Mouse (Mus musculus) erythroid progenitor cell, adult 5-6 weeks (primary cell): ENCODE measurements around the gene H2-M2. TPM values are rescaled to one million over a fixed set of nuclear protein-coding genes. Genes with fewer than 3 reads are reported as not detected.
"Not testable (repeated sequence)": the region's sequence is repeated elsewhere in the genome, so short reads cannot be mapped to it uniquely, and the experiment has no call there.

ENCODE experiments used
- ATAC-seq: replicated peaks from 2 replicates; pipeline ENCODE4 v1.8.0; 2016; ENCODE audit warnings: moderate number of reproducible peaks, mild to moderate bottlenecking, moderate TSS enrichment, inconsistent platforms; ENCODE audit not compliant: poor library complexity, low FRiP score, severe bottlenecking
- total RNA-seq, 2 experiments: library from RNA; stranded (forward) in 1 of 2; stranded (reverse) in 1 of 2; fragments of 150-400 nt in 1 of 2; fragments of 186-747, 209-891 nt in 1 of 2; gene quantifications; 2 replicates each; pipeline versions ENCODE4 v1.2.3 to v1.2.4; 2015 to 2017; ENCODE audit warnings: low replicate concordance in 2 of 2

Gene H2-M2
- total RNA-seq (2015; ENCODE audit: low replicate concordance) (not detected in 2 replicates), total RNA-seq (2017; ENCODE audit: low replicate concordance) (not detected in 2 replicates)

GRCm38 (mm10) chr17:37483452-37483851 lies at the start of gene H2-M2:
Gene H2-M2 (minus strand): TSS chr17:37483552.
- ATAC-seq = no peak

- not testable (repeated sequence) for ATAC-seq
Observed at GRCm38 (mm10) chr17:37525427-37525826, 42.1 kb upstream of the H2-M2 start.

GRCm38 (mm10) chr17:37524612-37525011 lies 41.3 kb upstream of the H2-M2 start:
- not testable (repeated sequence) for ATAC-seq

GRCm38 (mm10) chr17:37507730-37508129 lies 24.4 kb upstream of the H2-M2 start, which contains the start of gene Olfr111:
Gene Olfr111 (plus strand): TSS chr17:37508030.
- no peak for ATAC-seq

DNA sequence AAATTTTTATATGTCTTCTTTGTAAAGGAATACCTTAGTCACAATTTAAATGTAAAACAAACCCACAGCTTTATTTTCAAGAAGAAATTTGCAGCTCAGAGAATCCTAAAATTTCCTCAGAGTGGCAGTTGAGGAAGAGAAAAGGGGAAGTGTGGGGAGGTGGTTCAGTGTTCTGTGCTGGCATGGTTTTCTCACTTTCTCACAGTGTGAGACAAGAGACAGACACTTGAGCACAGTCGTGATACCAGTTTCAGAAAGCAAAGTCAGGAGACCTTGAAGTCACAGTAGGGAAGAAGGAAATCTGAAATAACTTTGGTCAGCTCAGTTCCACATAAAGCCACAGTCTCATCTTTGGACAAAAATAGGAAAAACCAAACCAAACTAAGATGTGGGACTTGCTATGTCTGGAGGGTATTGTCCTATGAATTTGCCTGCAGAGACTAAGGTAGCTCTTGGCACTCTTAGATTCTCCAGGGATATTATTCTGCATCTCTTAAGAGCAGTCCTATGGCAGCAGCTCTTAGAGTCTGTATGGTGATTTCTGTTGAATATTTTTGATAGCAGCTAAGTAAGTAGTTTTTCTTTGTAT lies 8.7 kb upstream of the H2-M2 start, which contains the start of gene Olfr110:
Gene Olfr110, plus strand, starts transcription at position 539 of the 589 bp plus-strand sequence.
- ATAC-seq = no peak

DNA sequence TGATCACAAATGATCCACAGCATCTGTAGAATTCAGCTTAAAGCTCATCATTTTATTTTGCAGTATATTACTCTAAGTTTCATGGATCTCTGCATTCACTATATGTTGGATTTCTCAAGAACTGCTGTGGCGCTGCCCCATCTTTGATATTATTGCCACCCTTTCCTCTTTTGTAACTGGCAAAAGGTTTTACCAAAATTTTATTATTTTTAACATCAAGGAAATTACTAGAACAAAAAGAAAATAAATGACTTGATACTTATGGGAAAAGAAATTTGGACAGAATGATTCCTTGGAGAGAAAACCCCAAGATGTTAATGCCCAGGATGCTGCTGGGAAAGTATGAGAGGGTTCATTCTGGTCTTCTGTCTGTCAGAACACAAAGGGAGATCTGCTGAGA lies 24.7 kb downstream of the H2-M2 start, which contains the start of gene Olfr109:
Gene Olfr109, plus strand, starts transcription at position 301 of the 400 bp plus-strand sequence.
- ATAC-seq = no peak

DNA sequence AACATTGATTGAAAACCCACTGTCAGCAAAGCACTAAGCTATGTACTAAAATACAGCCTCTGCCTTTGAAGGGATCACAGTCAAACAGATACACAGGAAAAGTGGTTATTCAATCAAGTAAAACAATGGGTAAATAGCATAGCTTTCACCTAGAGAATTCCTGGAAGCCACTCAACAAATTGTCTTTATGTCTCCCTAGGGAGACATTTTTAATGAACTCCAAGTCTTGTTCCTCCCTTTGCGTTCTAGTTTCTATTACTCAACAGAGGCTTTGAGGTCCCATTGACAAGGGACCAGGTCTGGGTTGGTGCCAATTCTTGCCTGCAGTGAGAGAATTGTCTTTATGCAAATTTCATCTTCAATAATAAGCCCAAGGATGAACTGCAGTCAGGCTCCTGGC lies 38.2 kb downstream of the H2-M2 start, which contains the start of gene Olfr108:
Gene Olfr108, plus strand, starts transcription at position 301 of the 400 bp plus-strand sequence.
- no peak for ATAC-seq

Other genes starting within 250 kb of the H2-M2 start
- not detected in 2 replicates for gene Olfr97, start 246.2 kb downstream of the H2-M2 start, total RNA-seq (2015; ENCODE audit: low replicate concordance)
- not detected in 2 replicates for gene Olfr97, start 246.2 kb downstream of the H2-M2 start, total RNA-seq (2017; ENCODE audit: low replicate concordance)
- not detected in 2 replicates for gene Olfr98, start 219.8 kb downstream of the H2-M2 start, total RNA-seq (2015; ENCODE audit: low replicate concordance)
- gene Olfr98, start 219.8 kb downstream of the H2-M2 start, total RNA-seq (2017; ENCODE audit: low replicate concordance) = not detected in 2 replicates
- gene H2-M3, start 213.3 kb downstream of the H2-M2 start, total RNA-seq (2015; ENCODE audit: low replicate concordance) = 1.3 TPM in 1 of 2 replicates, not detected in the other
- 5.3 and 6.8 TPM in 2 replicates for gene H2-M3, start 213.3 kb downstream of the H2-M2 start, total RNA-seq (2017; ENCODE audit: low replicate concordance)
- not detected in 2 replicates for gene Olfr99, start 200.1 kb downstream of the H2-M2 start, total RNA-seq (2015; ENCODE audit: low replicate concordance)
- not detected in 2 replicates for gene Olfr99, start 200.1 kb downstream of the H2-M2 start, total RNA-seq (2017; ENCODE audit: low replicate concordance)
- gene Olfr101, start 179.2 kb downstream of the H2-M2 start, total RNA-seq (2015; ENCODE audit: low replicate concordance) = not detected in 2 replicates
- gene Olfr101, start 179.2 kb downstream of the H2-M2 start, total RNA-seq (2017; ENCODE audit: low replicate concordance) = not detected in 2 replicates
- gene Olfr102, start 166.5 kb downstream of the H2-M2 start, total RNA-seq (2015; ENCODE audit: low replicate concordance) = not detected in 2 replicates
- not detected in 2 replicates for gene Olfr102, start 166.5 kb downstream of the H2-M2 start, total RNA-seq (2017; ENCODE audit: low replicate concordance)
- gene Olfr103, start 143.9 kb downstream of the H2-M2 start, total RNA-seq (2015; ENCODE audit: low replicate concordance) = not detected in 2 replicates
- not detected in 2 replicates for gene Olfr103, start 143.9 kb downstream of the H2-M2 start, total RNA-seq (2017; ENCODE audit: low replicate concordance)
- not detected in 2 replicates for gene Olfr104-ps, start 124.0 kb downstream of the H2-M2 start, total RNA-seq (2015; ENCODE audit: low replicate concordance)
- gene Olfr104-ps, start 124.0 kb downstream of the H2-M2 start, total RNA-seq (2017; ENCODE audit: low replicate concordance) = not detected in 2 replicates
- gene Olfr105-ps, start 104.5 kb downstream of the H2-M2 start, total RNA-seq (2015; ENCODE audit: low replicate concordance) = not detected in 2 replicates
- not detected in 2 replicates for gene Olfr105-ps, start 104.5 kb downstream of the H2-M2 start, total RNA-seq (2017; ENCODE audit: low replicate concordance)
- gene Olfr106-ps, start 93.2 kb downstream of the H2-M2 start, total RNA-seq (2015; ENCODE audit: low replicate concordance) = not detected in 2 replicates
- not detected in 2 replicates for gene Olfr106-ps, start 93.2 kb downstream of the H2-M2 start, total RNA-seq (2017; ENCODE audit: low replicate concordance)
- gene Olfr107, start 84.3 kb downstream of the H2-M2 start, total RNA-seq (2015; ENCODE audit: low replicate concordance) = not detected in 2 replicates
- gene Olfr107, start 84.3 kb downstream of the H2-M2 start, total RNA-seq (2017; ENCODE audit: low replicate concordance) = not detected in 2 replicates
- gene Olfr108, start 38.1 kb downstream of the H2-M2 start, total RNA-seq (2015; ENCODE audit: low replicate concordance) = not detected in 2 replicates
- gene Olfr108, start 38.1 kb downstream of the H2-M2 start, total RNA-seq (2017; ENCODE audit: low replicate concordance) = not detected in 2 replicates
- gene Olfr109, start 24.6 kb downstream of the H2-M2 start, total RNA-seq (2015; ENCODE audit: low replicate concordance) = not detected in 2 replicates
- gene Olfr109, start 24.6 kb downstream of the H2-M2 start, total RNA-seq (2017; ENCODE audit: low replicate concordance) = not detected in 2 replicates
- not detected in 2 replicates for gene Olfr110, start 8.9 kb upstream of the H2-M2 start, total RNA-seq (2015; ENCODE audit: low replicate concordance)
- not detected in 2 replicates for gene Olfr110, start 8.9 kb upstream of the H2-M2 start, total RNA-seq (2017; ENCODE audit: low replicate concordance)
- gene Olfr111, start 24.5 kb upstream of the H2-M2 start, total RNA-seq (2015; ENCODE audit: low replicate concordance) = not detected in 2 replicates
- gene Olfr111, start 24.5 kb upstream of the H2-M2 start, total RNA-seq (2017; ENCODE audit: low replicate concordance) = not detected in 2 replicates
- not detected in 2 replicates for gene Olfr112, start 85.9 kb upstream of the H2-M2 start, total RNA-seq (2015; ENCODE audit: low replicate concordance)
- not detected in 2 replicates for gene Olfr112, start 85.9 kb upstream of the H2-M2 start, total RNA-seq (2017; ENCODE audit: low replicate concordance)
- gene Olfr113, start 94.1 kb upstream of the H2-M2 start, total RNA-seq (2015; ENCODE audit: low replicate concordance) = not detected in 2 replicates
- gene Olfr113, start 94.1 kb upstream of the H2-M2 start, total RNA-seq (2017; ENCODE audit: low replicate concordance) = not detected in 2 replicates
- gene Olfr114, start 109.2 kb upstream of the H2-M2 start, total RNA-seq (2015; ENCODE audit: low replicate concordance) = not detected in 2 replicates
- not detected in 2 replicates for gene Olfr114, start 109.2 kb upstream of the H2-M2 start, total RNA-seq (2017; ENCODE audit: low replicate concordance)
- not detected in 2 replicates for gene Olfr115, start 143.6 kb upstream of the H2-M2 start, total RNA-seq (2015; ENCODE audit: low replicate concordance)
- gene Olfr115, start 143.6 kb upstream of the H2-M2 start, total RNA-seq (2017; ENCODE audit: low replicate concordance) = not detected in 2 replicates
- gene Olfr116, start 143.6 kb upstream of the H2-M2 start, total RNA-seq (2015; ENCODE audit: low replicate concordance) = not detected in 2 replicates
- not detected in 2 replicates for gene Olfr116, start 143.6 kb upstream of the H2-M2 start, total RNA-seq (2017; ENCODE audit: low replicate concordance)
- not detected in 2 replicates for gene Olfr117, start 180.2 kb upstream of the H2-M2 start, total RNA-seq (2015; ENCODE audit: low replicate concordance)
- gene Olfr117, start 180.2 kb upstream of the H2-M2 start, total RNA-seq (2017; ENCODE audit: low replicate concordance) = not detected in 2 replicates
- gene Olfr118, start 183.4 kb upstream of the H2-M2 start, total RNA-seq (2015; ENCODE audit: low replicate concordance) = not detected in 2 replicates
- not detected in 2 replicates for gene Olfr118, start 183.4 kb upstream of the H2-M2 start, total RNA-seq (2017; ENCODE audit: low replicate concordance)
- gene Olfr119, start 213.0 kb upstream of the H2-M2 start, total RNA-seq (2015; ENCODE audit: low replicate concordance) = not detected in 2 replicates
- gene Olfr119, start 213.0 kb upstream of the H2-M2 start, total RNA-seq (2017; ENCODE audit: low replicate concordance) = not detected in 2 replicates
- not detected in 2 replicates for gene Olfr120, start 238.3 kb upstream of the H2-M2 start, total RNA-seq (2015; ENCODE audit: low replicate concordance)
- not detected in 2 replicates for gene Olfr120, start 238.3 kb upstream of the H2-M2 start, total RNA-seq (2017; ENCODE audit: low replicate concordance)